Mouse (Mus musculus): ENCODE results near the gene C2cd2l.

- no peak for TF ChIP-seq CTCF (IDR thresholded peaks at IDR 0.05; ENCODE audit: control insufficient read depth, insufficient read depth, insufficient read length)
- no peak for TF ChIP-seq CEBPB (IDR thresholded peaks at IDR 0.05; ENCODE audit: low read depth)
- no peak for TF ChIP-seq USF1 (IDR thresholded peaks at IDR 0.05; ENCODE audit: low read depth)
- TF ChIP-seq MAX (IDR thresholded peaks at IDR 0.05): no peak
- TF ChIP-seq MYOD1 (IDR thresholded peaks at IDR 0.05; ENCODE audit: control insufficient read depth, insufficient read length, low read depth): no peak
- TF ChIP-seq MYOG (IDR thresholded peaks at IDR 0.05; ENCODE audit: control insufficient read depth, extremely low read depth, insufficient read length): no peak
- no peak for TF ChIP-seq FOSL1 (IDR thresholded peaks at IDR 0.05; ENCODE audit: insufficient read depth, low read length, poor library complexity, severe bottlenecking)
These were observed 51.7 kb downstream of the C2cd2l start, which contains the start of gene Nlrx1 for GRCm38 (mm10) chr9:44268432-44268831.
